Mouse (Mus musculus) embryonic fibroblast, embryonic 13.5 days (primary cell): ENCODE data around the gene Gas7. TPM values are rescaled to one million over a fixed set of nuclear protein-coding genes. Genes with fewer than 3 reads are reported as not detected.
A peak's percentile ranks its signal among the peaks of the same experiment; 100 is the strongest.

ENCODE experiments used
- H3K27ac ChIP-seq: 2 replicates; pipeline ENCODE4 v1.5.1; 2012; ENCODE audit warnings: low read length, control low read depth, inconsistent platforms; ENCODE audit not compliant: insufficient read depth
- H3K4me1 ChIP-seq: 2 replicates; pipeline ENCODE4 v1.6.1; 2011; ENCODE audit warnings: low read length; ENCODE audit not compliant: control insufficient read depth, insufficient read depth
- H3K4me3 ChIP-seq: 2 replicates; pipeline ENCODE4 v1.5.1; 2011; ENCODE audit warnings: mild to moderate bottlenecking, control low read depth, low read length; ENCODE audit not compliant: insufficient read depth
- CTCF ChIP-seq: IDR thresholded peaks from 2 replicates; pipeline ENCODE4 v1.5.1; 2011; ENCODE audit warnings: mild to moderate bottlenecking, control low read depth, low read length, moderate library complexity, borderline replicate concordance; ENCODE audit not compliant: insufficient read depth
- POLR2A ChIP-seq: IDR thresholded peaks from 2 replicates; pipeline ENCODE4 v1.6.1; 2011; ENCODE audit warnings: low read depth, mild to moderate bottlenecking, control low read depth, low read length, moderate library complexity
- polyA plus RNA-seq: library from polyadenylated mRNA; stranded (reverse); fragments of >200 nt; gene quantifications from 2 replicates; pipeline ENCODE4 v1.2.4, GENCODE M21; 2011; ENCODE audit warnings: low read depth; ENCODE audit not compliant: missing spikeins, insufficient read length

Gene Gas7
- polyA plus RNA-seq, 1 experiment, result 22.7 TPM

- Histone ChIP-seq H3K27ac (no peak overlapping the region), H3K4me1 (no peaks in the 10 kb centered on the region), H3K4me3 (no peak overlapping the region)
- TF ChIP-seq POLR2A, result no peak
- TF ChIP-seq CTCF, result no peak
These were observed 198.4 kb downstream of the Gas7 start for GRCm38 (mm10) chr11:67653521-67654090.

DNA sequence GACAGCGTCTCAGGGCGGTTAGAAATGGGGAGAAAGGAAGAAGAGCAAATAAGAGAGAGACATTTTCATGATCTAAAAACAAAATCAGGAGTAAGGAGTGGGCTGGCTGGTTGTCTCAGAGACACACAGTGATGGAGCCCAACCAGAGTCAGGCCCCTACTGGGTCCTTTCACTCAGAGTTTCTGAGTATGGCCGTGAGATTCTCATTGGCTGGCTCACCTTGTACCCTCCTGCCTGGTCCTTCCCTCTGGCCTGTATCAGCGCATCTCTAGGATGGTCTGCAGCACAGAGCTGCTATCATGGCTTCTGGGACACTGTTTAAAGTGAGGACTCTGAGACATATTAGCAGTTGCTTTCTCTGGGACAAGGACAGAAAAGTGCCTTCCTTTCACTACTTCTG, 199.3 kb downstream of the Gas7 start:
- TF ChIP-seq POLR2A (no peak), CTCF (no peak)

DNA sequence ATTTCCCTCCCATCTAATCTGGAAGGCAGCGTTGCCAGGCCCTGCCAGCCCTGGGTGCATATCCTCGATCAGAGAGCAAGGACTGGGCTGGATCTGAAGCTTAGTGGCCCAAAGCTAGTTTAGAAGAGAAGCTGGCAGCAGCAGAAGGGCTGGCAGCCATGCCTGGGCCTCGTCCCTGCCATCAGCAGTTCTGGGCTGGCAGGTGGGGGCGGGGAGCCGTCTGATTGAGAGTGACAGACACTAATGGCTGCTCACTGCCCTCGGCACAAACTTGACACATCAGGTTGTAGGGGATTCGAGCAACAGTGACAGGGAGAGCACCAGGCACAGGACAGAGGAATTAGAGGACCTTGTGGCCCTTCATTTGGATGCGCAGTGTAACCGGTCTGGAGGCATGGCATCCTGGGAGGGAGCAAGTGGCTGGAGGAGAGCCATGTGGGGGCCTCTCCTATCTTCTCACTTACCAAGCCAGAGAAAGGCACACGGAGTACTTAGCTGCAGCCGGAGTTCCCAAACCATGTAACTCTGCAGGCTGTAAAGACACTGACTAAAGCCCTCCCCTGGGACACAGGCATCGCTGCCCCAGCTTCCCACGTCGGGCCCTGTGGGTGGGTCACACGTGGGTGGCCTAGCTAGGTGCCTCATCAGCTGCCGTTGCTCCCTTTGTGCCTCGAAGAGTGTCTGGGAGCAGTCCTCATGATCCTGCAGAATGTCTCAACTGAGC, 200.2 kb downstream of the Gas7 start:
- TF ChIP-seq CTCF (no peak), POLR2A (no peak)
- Histone ChIP-seq H3K4me3 (no peak overlapping the region), H3K4me1 (no peaks in the 10 kb centered on the region), H3K27ac (no peak overlapping the region)

More for the DNA sequence above, 199.3 kb downstream of the Gas7 start:
- Histone ChIP-seq H3K4me1 (no peaks in the 10 kb centered on the region), H3K27ac (no peak overlapping the region), H3K4me3 (no peak overlapping the region)

DNA sequence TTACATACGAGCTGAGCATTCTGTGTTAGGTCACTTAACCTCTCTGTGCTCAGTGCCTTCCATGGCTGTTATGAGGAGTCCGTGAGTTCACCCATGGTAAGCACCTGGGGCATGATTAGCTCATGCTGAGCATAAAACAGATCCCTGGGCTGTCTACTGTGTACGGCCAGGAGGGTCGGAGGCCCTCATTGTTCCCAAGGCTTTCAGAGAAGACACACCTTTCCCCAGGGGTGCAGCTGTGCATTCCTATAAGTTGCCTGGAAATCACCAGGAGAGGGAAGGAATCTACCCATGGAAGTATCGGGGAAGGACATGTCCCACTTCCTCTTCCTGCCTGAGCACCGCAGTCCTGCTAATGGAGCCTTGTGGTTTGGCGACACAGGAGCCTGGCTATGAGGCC, 201.1 kb downstream of the Gas7 start:
- Histone ChIP-seq H3K27ac (no peak overlapping the region), H3K4me3 (no peak overlapping the region), H3K4me1 (no peaks in the 10 kb centered on the region; the same call in 1 of the 2 replicates)
- TF ChIP-seq POLR2A, result no peak
- TF ChIP-seq CTCF, result no peak

GRCm38 (mm10) chr11:67656811-67657210, 201.6 kb downstream of the Gas7 start:
- TF ChIP-seq POLR2A, result no peak
- no peak for TF ChIP-seq CTCF
- Histone ChIP-seq H3K27ac (no peak overlapping the region), H3K4me1 (no peaks in the 10 kb centered on the region; the same call in 1 of the 2 replicates), H3K4me3 (no peak overlapping the region)

DNA sequence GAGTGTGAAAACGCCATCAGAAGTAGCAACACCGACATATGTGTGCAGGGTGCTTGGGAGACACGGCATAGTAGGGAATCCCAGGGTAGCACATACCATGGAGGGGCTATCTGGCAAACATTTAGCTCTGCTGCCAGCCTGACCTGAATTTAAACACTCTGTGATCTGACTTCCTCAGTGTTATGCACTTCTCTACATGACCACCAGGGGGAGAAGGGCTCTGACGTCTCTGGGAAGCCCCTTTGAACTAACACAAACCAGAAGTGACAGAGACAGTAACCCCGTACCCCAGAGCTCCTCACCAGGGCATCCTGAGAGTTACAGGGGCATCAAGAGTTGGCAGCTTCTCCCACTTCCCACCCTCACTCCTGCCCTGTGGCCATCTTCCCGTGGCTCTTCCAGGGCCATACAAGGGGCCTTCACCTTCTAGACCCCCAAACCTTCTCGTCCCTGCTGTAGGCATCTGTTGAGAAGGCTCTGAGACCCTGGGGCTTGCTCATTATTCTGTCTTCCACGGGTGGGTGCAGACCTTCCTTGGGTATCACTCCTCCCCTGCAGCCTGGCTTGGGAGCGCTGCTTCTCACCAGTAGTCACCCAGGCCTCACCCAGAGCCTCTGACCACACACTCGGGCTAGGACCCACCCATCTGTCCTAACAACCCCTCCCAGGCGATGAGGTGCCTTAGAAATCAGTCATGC, 202.6 kb downstream of the Gas7 start:
- no peak for TF ChIP-seq POLR2A
- TF ChIP-seq CTCF, result peak; percentile 27; the same call in 1 of the 2 replicates
- H3K27ac ChIP-seq, result no peak overlapping the region
- no peaks in the 10 kb centered on the region; the same call in 1 of the 2 replicates for H3K4me1 ChIP-seq
- H3K4me3 ChIP-seq, result no peak overlapping the region

GRCm38 (mm10) chr11:67661465-67661864, 206.2 kb downstream of the Gas7 start:
- Histone ChIP-seq H3K4me1 (no peaks in the 10 kb centered on the region; the same call in 1 of the 2 replicates), H3K4me3 (no peak overlapping the region), H3K27ac (no peak overlapping the region)
- TF ChIP-seq POLR2A, result no peak
- no peak for TF ChIP-seq CTCF

DNA sequence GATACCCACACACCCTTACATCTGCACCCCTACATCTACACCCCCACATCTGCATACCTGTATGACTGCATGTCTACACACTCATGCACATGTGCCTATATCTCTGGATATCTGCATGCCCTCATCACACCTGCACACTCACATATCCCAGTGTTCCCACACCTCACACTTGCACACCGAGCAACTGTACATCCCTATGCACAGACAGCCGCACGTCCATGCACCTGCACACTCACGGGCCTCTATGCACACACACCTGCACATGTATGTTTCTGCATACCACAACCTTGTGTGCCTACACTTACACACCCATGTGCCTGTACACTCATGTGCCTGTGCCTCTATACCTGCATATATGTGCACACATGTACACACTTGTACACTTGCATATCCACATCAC, 208.2 kb downstream of the Gas7 start:
- Histone ChIP-seq H3K4me1 (peaks cover 5% of the 10 kb centered on the region; the same call in 1 of the 2 replicates), H3K27ac (no peak overlapping the region), H3K4me3 (no peak overlapping the region)
- no peak for TF ChIP-seq POLR2A
- TF ChIP-seq CTCF, result no peak

DNA sequence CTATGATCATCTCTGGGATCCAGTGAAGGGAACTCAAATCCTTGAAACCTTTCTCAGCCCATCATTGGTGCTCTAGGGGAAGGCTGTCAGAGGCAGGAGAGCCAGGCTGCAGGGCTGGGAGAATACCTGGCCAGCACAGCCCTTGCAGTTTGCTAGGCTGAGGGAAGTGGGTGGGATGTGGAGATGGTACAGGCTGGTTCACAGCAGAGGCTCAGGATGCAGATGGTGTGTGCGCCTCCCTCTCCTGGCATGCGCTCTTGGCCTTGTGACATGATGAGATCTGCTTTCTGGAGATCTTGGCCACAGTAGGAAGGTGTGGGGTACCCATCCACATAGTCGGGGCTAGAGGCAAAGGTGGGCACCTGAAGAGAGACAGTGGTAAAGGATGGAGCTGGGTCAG, 209.0 kb downstream of the Gas7 start:
- Histone ChIP-seq H3K4me1 (peaks cover 5% of the 10 kb centered on the region; the same call in 1 of the 2 replicates), H3K4me3 (no peak overlapping the region), H3K27ac (no peak overlapping the region)
- TF ChIP-seq POLR2A (no peak), CTCF (no peak)

DNA sequence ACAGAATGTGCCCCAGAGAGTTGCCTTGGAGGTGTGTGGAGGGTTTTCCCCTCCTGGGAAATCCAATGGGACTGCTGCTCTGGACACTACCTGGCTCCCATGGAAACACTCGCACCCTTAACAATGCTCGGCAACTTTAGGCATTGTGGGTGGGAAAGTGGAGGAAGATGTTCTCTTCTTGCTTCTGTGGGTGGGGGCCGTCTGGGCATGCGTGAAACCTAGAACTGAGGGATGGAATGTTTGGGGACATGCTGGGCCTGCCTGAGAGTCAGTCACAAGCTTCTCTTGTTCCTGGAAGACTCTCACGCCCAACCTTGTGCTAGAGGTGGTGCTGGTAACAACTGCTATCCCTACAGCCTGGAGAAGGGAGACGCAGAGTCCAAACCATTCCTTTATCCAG, 209.7 kb downstream of the Gas7 start:
- H3K4me1 ChIP-seq, result peaks cover 5% of the 10 kb centered on the region; the same call in 1 of the 2 replicates
- TF ChIP-seq CTCF (no peak), POLR2A (no peak)
- no peak overlapping the region for H3K27ac ChIP-seq
- H3K4me3 ChIP-seq, result no peak overlapping the region
